Mouse (Mus musculus) megakaryocyte-erythroid progenitor cell, adult 5 weeks (primary cell): ENCODE measurements around the gene Mast1. TPM values are rescaled to one million over a fixed set of nuclear protein-coding genes. Genes with fewer than 3 reads are reported as not detected.

ENCODE experiments used
- polyA plus RNA-seq: library from polyadenylated mRNA; stranded (reverse); fragments of >175 nt; gene quantifications from 2 replicates; pipeline ENCODE4 v1.2.3, GENCODE M21; 2012

The Mast1 gene
- polyA plus RNA-seq = 0.03 and 0.19 TPM in 2 replicates

GRCm38 (mm10) chr8:84936962-84937546, at the start of gene Mast1:
Mast1 (minus strand) TSS chr8:84937359.

GRCm38 (mm10) chr8:84978248-84978940, 41.2 kb upstream of the Mast1 start, which contains the start of gene Junb:
Junb (minus strand) TSS chr8:84978718.

GRCm38 (mm10) chr8:84969241-84970134, 32.3 kb upstream of the Mast1 start, which contains the start of the genes Gm49661, Prdx2 and Rnaseh2a:
Gm49661 (minus strand) TSS chr8:84969433.
Prdx2 (plus strand) TSS chr8:84969587.
Rnaseh2a (minus strand) TSS chr8:84969767.

GRCm38 (mm10) chr8:84946528-84947240, 9.5 kb upstream of the Mast1 start, which contains the start of gene Rtbdn:
Rtbdn (plus strand) TSS chr8:84946991.

GRCm38 (mm10) chr8:84908421-84909161, 28.6 kb downstream of the Mast1 start, which contains the start of gene Dnase2a:
Dnase2a (plus strand) TSS chr8:84908560.

GRCm38 (mm10) chr8:84901752-84902151, 35.4 kb downstream of the Mast1 start, which contains the start of gene Klf1:
Klf1 (plus strand) TSS chr8:84901928.

GRCm38 (mm10) chr8:84893709-84894134, 43.4 kb downstream of the Mast1 start, which contains the start of gene Gcdh:
Gcdh (minus strand) TSS chr8:84893921.

GRCm38 (mm10) chr8:84871376-84872308, 65.5 kb downstream of the Mast1 start, which contains the start of gene Syce2:
Syce2 (plus strand) TSS chr8:84872111.

Other genes with a start within 250 kb of the Mast1 start
- 167 and 170 TPM in 2 replicates for gene Nacc1, start 249.5 kb downstream of the Mast1 start, polyA plus RNA-seq
- 226 and 309 TPM in 2 replicates for gene Lyl1, start 235.9 kb downstream of the Mast1 start, polyA plus RNA-seq
- 20.6 and 27.4 TPM in 2 replicates for gene G430095P16Rik, start 214.4 kb downstream of the Mast1 start, polyA plus RNA-seq
- gene Nfix, start 137.0 kb downstream of the Mast1 start, polyA plus RNA-seq = 112 and 143 TPM in 2 replicates
- gene Dand5, start 114.5 kb downstream of the Mast1 start, polyA plus RNA-seq = 2.3 and 2.4 TPM in 2 replicates
- 136 and 145 TPM in 2 replicates for gene Gadd45gip1, start 105.8 kb downstream of the Mast1 start, polyA plus RNA-seq
- gene Rad23a, start 96.7 kb downstream of the Mast1 start, polyA plus RNA-seq = 315 and 332 TPM in 2 replicates
- gene Calr, start 90.4 kb downstream of the Mast1 start, polyA plus RNA-seq = 878 and 1,229 TPM in 2 replicates
- 121 and 135 TPM in 2 replicates for gene Farsa, start 80.4 kb downstream of the Mast1 start, polyA plus RNA-seq
- 155 and 182 TPM in 2 replicates for gene Syce2, start 65.2 kb downstream of the Mast1 start, polyA plus RNA-seq
- 52.8 and 57.4 TPM in 2 replicates for gene Gcdh, start 43.4 kb downstream of the Mast1 start, polyA plus RNA-seq
- gene Klf1, start 35.4 kb downstream of the Mast1 start, polyA plus RNA-seq = 122 and 124 TPM in 2 replicates
- 34.2 and 54.0 TPM in 2 replicates for gene Dnase2a, start 28.8 kb downstream of the Mast1 start, polyA plus RNA-seq
- not detected in 2 replicates for gene Rtbdn, start 9.6 kb upstream of the Mast1 start, polyA plus RNA-seq
- gene Gm49661, start 32.1 kb upstream of the Mast1 start, polyA plus RNA-seq = not detected in 2 replicates
- gene Prdx2, start 32.2 kb upstream of the Mast1 start, polyA plus RNA-seq = 79.0 and 82.7 TPM in 2 replicates
- gene Rnaseh2a, start 32.4 kb upstream of the Mast1 start, polyA plus RNA-seq = 323 and 329 TPM in 2 replicates
- gene Junb, start 41.4 kb upstream of the Mast1 start, polyA plus RNA-seq = 1,314 and 1,326 TPM in 2 replicates
- gene Hook2, start 53.2 kb upstream of the Mast1 start, polyA plus RNA-seq = 22.8 and 26.7 TPM in 2 replicates
- gene Best2, start 77.2 kb upstream of the Mast1 start, polyA plus RNA-seq = 0.02 TPM in 1 of 2 replicates, not detected in the other
- gene Asna1, start 87.9 kb upstream of the Mast1 start, polyA plus RNA-seq = 87.9 and 91.1 TPM in 2 replicates
- 350 and 408 TPM in 2 replicates for gene Trir, start 89.5 kb upstream of the Mast1 start, polyA plus RNA-seq
- gene Tnpo2, start 99.6 kb upstream of the Mast1 start, polyA plus RNA-seq = 11.7 and 13.9 TPM in 2 replicates
- gene Fbxw9, start 122.7 kb upstream of the Mast1 start, polyA plus RNA-seq = 19.4 and 20.4 TPM in 2 replicates
- 0.30 and 0.79 TPM in 2 replicates for gene Gm5741, start 130.6 kb upstream of the Mast1 start, polyA plus RNA-seq
- 45.6 and 47.8 TPM in 2 replicates for gene Dhps, start 134.4 kb upstream of the Mast1 start, polyA plus RNA-seq
- 15.9 and 19.7 TPM in 2 replicates for gene Wdr83os, start 143.4 kb upstream of the Mast1 start, polyA plus RNA-seq
- 28.6 and 36.6 TPM in 2 replicates for gene Wdr83, start 143.9 kb upstream of the Mast1 start, polyA plus RNA-seq
- gene Man2b1, start 145.9 kb upstream of the Mast1 start, polyA plus RNA-seq = 34.4 and 41.1 TPM in 2 replicates
- gene Zfp791, start 185.7 kb upstream of the Mast1 start, polyA plus RNA-seq = not detected in 2 replicates
- gene Cks1brt, start 214.6 kb upstream of the Mast1 start, polyA plus RNA-seq = not detected in 2 replicates